Mouse (Mus musculus) forebrain, embryonic 16.5 days (tissue): ENCODE measurements around the gene Pou5f1. TPM values are rescaled to one million over a fixed set of nuclear protein-coding genes. Genes with fewer than 3 reads are reported as not detected.

Experiments
- ATAC-seq: fragments of 200-750 bp; cut with Nextera tagmentation; 2 replicates; pipeline ENCODE4 v1.8.0; 2017; ENCODE audit warnings: mild to moderate bottlenecking, moderate library complexity
- H3K27ac ChIP-seq: fragments of 300-500 bp; sonication (generic); 2 replicates; pipeline ENCODE4 v1.5.1; 2014; ENCODE audit warnings: low read length, control low read depth
- H3K27me3 ChIP-seq: fragments of 300-500 bp; sonication (generic); replicated peaks from 2 replicates; pipeline ENCODE4 v1.6.1; 2014; ENCODE audit warnings: low read length; ENCODE audit not compliant: control insufficient read depth, insufficient read depth
- H3K36me3 ChIP-seq: fragments of 300-500 bp; sonication (generic); 2 replicates; pipeline ENCODE4 v1.6.1; 2014; ENCODE audit not compliant: control insufficient read depth, insufficient read depth
- H3K4me1 ChIP-seq: fragments of 300-500 bp; sonication (generic); replicated peaks from 2 replicates; pipeline ENCODE4 v1.6.1; 2014; ENCODE audit warnings: low read length; ENCODE audit not compliant: control insufficient read depth, insufficient read depth
- H3K4me2 ChIP-seq: fragments of 300-500 bp; sonication (generic); 2 replicates; pipeline ENCODE4 v1.6.1; 2014; ENCODE audit warnings: mild to moderate bottlenecking, low read length, control low read depth
- H3K4me3 ChIP-seq: fragments of 300-500 bp; sonication (generic); replicated peaks from 2 replicates; pipeline ENCODE4 v1.5.1; 2014; ENCODE audit warnings: mild to moderate bottlenecking, low read length, control low read depth
- H3K9ac ChIP-seq: fragments of 300-500 bp; sonication (generic); replicated peaks from 2 replicates; pipeline ENCODE4 v1.6.1; 2014; ENCODE audit warnings: low read depth, low read length, control low read depth
- H3K9me3 ChIP-seq: fragments of 300-500 bp; sonication (generic); 2 replicates; pipeline ENCODE4 v1.6.1; 2016; ENCODE audit warnings: low read length; ENCODE audit not compliant: control insufficient read depth
- WGBS: fragments of 180-500 bp; shearing (Covaris S2); extraction: QIAGEN DNeasy Blood & Tissue Kit; methylation state at CpG from one replicate; pipeline ENCODE4 v1.1.7; 2014; 5-methylcytosine and 5-hydroxymethylcytosine counted together
- polyA plus RNA-seq: library from polyadenylated mRNA; unstranded; fragments of >200 nt; fragmentation: Nextera tagmentation; extraction: Ambion mirVana; gene quantifications from 2 replicates; pipeline ENCODE4 v1.2.1, GENCODE M21; 2015

Pou5f1 gene
- polyA plus RNA-seq, 1 experiment from 2014 or later = not detected

DNA sequence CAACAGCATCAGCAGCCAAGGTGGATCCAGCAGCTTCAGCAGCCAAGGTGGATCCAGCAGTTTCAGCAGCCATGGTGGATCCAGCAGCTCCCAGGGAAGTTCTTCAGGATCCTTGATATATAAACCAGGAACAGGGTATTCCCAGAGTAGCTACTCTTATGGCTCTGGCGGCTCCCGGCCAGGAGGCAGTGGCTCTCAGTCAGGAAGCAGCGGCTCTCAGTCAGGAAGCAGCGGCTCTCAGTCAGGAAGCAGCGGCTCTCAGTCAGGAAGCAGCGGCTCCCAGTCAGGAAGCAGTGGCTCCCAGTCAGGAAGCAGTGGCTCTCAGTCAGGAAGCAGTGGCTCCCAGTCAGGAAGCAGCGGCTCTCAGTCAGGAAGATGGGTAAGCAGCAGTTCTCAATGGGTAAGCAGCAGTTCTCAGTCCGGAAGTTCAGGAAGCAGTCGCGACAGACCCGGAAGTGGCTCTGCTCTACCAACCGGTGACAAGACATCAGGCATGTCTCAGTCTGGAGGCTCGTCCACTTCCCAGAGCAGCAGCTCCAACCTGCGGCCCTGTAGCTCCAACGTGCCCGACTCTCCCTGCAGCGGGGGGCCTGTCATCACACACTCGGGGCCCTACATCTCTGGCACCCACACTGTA is 49.1 kb downstream of the Pou5f1 start:
- no peak for ATAC-seq
- H3K9me3 ChIP-seq = no peaks in the 10 kb centered on the region
- no peaks in the 10 kb centered on the region for H3K36me3 ChIP-seq
- no peak overlapping the region for H3K4me3 ChIP-seq
- no peak overlapping the region for H3K27ac ChIP-seq
- no peaks in the 10 kb centered on the region for H3K27me3 ChIP-seq
- H3K4me1 ChIP-seq = peaks cover 3% of the 10 kb centered on the region
- H3K9ac ChIP-seq = no peak overlapping the region
- H3K4me2 ChIP-seq = no peak overlapping the region
- 95% methylated on average over 18 of the region's 18 CpGs for WGBS

- ATAC-seq = no peak
- WGBS = 92% methylated on average over 13 of the region's 13 CpGs
- no peak overlapping the region for H3K4me2 ChIP-seq
- H3K27me3 ChIP-seq = no peaks in the 10 kb centered on the region
- H3K4me3 ChIP-seq = no peak overlapping the region
- no peaks in the 10 kb centered on the region for H3K4me1 ChIP-seq
- H3K36me3 ChIP-seq = no peaks in the 10 kb centered on the region
- H3K9me3 ChIP-seq = no peaks in the 10 kb centered on the region
- H3K9ac ChIP-seq = no peak overlapping the region
- H3K27ac ChIP-seq = no peak overlapping the region
Observed at GRCm38 (mm10) chr17:35556186-35556765, 50.5 kb downstream of the Pou5f1 start.

DNA sequence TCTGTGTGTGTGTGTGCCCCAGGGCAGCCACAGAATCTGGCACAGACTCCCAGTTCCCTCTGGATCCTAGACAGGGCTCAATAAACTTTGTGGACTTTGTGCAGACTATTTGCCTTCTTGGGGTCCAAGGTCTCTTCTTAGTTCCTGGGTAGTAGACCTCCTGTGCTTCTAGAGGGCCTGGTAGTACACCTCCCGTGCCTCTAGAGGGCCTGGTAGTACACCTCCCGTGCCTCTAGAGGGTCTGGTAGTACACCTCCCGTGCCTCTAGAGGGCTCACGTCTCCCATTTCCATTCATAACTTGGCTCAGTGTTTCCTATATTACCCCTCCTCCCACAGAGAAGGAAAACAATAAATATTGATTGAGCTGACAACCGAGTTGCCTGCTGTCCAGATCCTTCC is 51.0 kb downstream of the Pou5f1 start:
- ATAC-seq = no peak
- no peak overlapping the region for H3K4me3 ChIP-seq
- H3K36me3 ChIP-seq = no peaks in the 10 kb centered on the region
- no peaks in the 10 kb centered on the region for H3K4me1 ChIP-seq
- no peak overlapping the region for H3K27ac ChIP-seq
- 22% methylated on average over 5 of the region's 5 CpGs for WGBS
- no peak overlapping the region for H3K4me2 ChIP-seq
- no peaks in the 10 kb centered on the region for H3K27me3 ChIP-seq
- no peak overlapping the region for H3K9ac ChIP-seq
- H3K9me3 ChIP-seq = no peaks in the 10 kb centered on the region

DNA sequence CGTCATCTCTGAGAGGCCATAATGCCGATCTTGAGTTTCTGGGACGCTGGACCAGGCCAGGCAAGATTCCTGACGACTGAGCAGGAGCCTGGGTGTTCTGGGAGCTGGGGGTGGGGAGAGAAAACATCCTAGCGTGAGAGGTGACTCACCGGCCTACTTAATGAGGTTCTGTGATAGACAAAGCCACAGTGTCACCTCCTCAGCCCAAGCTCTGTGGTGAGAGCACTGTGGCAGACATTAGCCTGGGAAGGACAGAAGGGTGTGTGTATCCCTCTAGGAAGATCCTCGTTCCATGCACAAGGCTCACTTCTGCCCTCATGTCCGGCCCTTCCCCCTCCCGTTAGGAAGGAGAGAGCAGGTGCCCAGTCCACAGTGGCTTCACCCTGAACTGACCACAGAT is 51.5 kb downstream of the Pou5f1 start:
- no peaks in the 10 kb centered on the region for H3K4me1 ChIP-seq
- no peaks in the 10 kb centered on the region for H3K27me3 ChIP-seq
- H3K27ac ChIP-seq = no peak overlapping the region
- ATAC-seq = no peak
- WGBS = 82% methylated on average over 9 of the region's 9 CpGs
- no peaks in the 10 kb centered on the region for H3K9me3 ChIP-seq
- no peak overlapping the region for H3K4me3 ChIP-seq
- no peak overlapping the region for H3K4me2 ChIP-seq
- H3K9ac ChIP-seq = no peak overlapping the region
- H3K36me3 ChIP-seq = no peaks in the 10 kb centered on the region

- ATAC-seq = no peak
Observed at GRCm38 (mm10) chr17:35558216-35558615, 52.4 kb downstream of the Pou5f1 start.

More at GRCm38 (mm10) chr17:35558216-35558615, 52.4 kb downstream of the Pou5f1 start:
- no peaks in the 10 kb centered on the region for H3K36me3 ChIP-seq
- WGBS = 57% methylated on average over 8 of the region's 8 CpGs
- H3K9ac ChIP-seq = no peak overlapping the region
- H3K9me3 ChIP-seq = no peaks in the 10 kb centered on the region
- H3K27me3 ChIP-seq = no peaks in the 10 kb centered on the region
- H3K4me1 ChIP-seq = no peaks in the 10 kb centered on the region
- H3K4me2 ChIP-seq = no peak overlapping the region
- H3K4me3 ChIP-seq = no peak overlapping the region
- no peak overlapping the region for H3K27ac ChIP-seq

Other genes starting within 250 kb of the Pou5f1 start
- 48.1 and 65.7 TPM in 2 replicates for gene H2-D1, start 243.3 kb upstream of the Pou5f1 start, polyA plus RNA-seq
- 0.43 and 0.47 TPM in 2 replicates for gene H2-Q1, start 185.6 kb upstream of the Pou5f1 start, polyA plus RNA-seq
- gene H2-Q2, start 163.8 kb upstream of the Pou5f1 start, polyA plus RNA-seq = 1.4 and 3.3 TPM in 2 replicates
- gene H2-Q4, start 126.4 kb upstream of the Pou5f1 start, polyA plus RNA-seq = 0.65 TPM in 2 replicates
- gene H2-Q6, start 81.2 kb upstream of the Pou5f1 start, polyA plus RNA-seq = 0.36 and 0.60 TPM in 2 replicates
- gene H2-Q7, start 66.9 kb upstream of the Pou5f1 start, polyA plus RNA-seq = 0.99 and 3.1 TPM in 2 replicates
- gene H2-Q10, start 35.9 kb upstream of the Pou5f1 start, polyA plus RNA-seq = 0.14 TPM in 1 of 2 replicates, not detected in the other
- 31.8 and 34.2 TPM in 2 replicates for gene Tcf19, start 10.8 kb downstream of the Pou5f1 start, polyA plus RNA-seq
- 8.8 and 9.0 TPM in 2 replicates for gene Cchcr1, start 11.1 kb downstream of the Pou5f1 start, polyA plus RNA-seq
- 1.4 and 1.7 TPM in 2 replicates for gene Psors1c2, start 27.2 kb downstream of the Pou5f1 start, polyA plus RNA-seq
- gene Cdsn, start 46.1 kb downstream of the Pou5f1 start, polyA plus RNA-seq = not detected in 2 replicates
- gene 2300002M23Rik, start 61.4 kb downstream of the Pou5f1 start, polyA plus RNA-seq = not detected in 2 replicates
- not detected in 2 replicates for gene Sfta2, start 95.5 kb downstream of the Pou5f1 start, polyA plus RNA-seq
- not detected in 2 replicates for gene Gm9573, start 120.6 kb downstream of the Pou5f1 start, polyA plus RNA-seq
- gene Mucl3, start 137.7 kb downstream of the Pou5f1 start, polyA plus RNA-seq = 0.08 TPM in 1 of 2 replicates, not detected in the other
- gene Vars2, start 161.6 kb downstream of the Pou5f1 start, polyA plus RNA-seq = 19.0 and 19.8 TPM in 2 replicates
- 34.6 and 35.3 TPM in 2 replicates for gene Gtf2h4, start 167.7 kb downstream of the Pou5f1 start, polyA plus RNA-seq
- 113 and 116 TPM in 2 replicates for gene Ddr1, start 198.6 kb downstream of the Pou5f1 start, polyA plus RNA-seq